Mouse (Mus musculus) ovary, postnatal 36 days (tissue): ENCODE results near the gene Umad1.

Source experiments
- DNase-seq: peaks from one replicate; pipeline ENCODE4 v3.0.0; 2022; ENCODE audit warnings: low spot score, mixed read lengths

Umad1 gene

DNA sequence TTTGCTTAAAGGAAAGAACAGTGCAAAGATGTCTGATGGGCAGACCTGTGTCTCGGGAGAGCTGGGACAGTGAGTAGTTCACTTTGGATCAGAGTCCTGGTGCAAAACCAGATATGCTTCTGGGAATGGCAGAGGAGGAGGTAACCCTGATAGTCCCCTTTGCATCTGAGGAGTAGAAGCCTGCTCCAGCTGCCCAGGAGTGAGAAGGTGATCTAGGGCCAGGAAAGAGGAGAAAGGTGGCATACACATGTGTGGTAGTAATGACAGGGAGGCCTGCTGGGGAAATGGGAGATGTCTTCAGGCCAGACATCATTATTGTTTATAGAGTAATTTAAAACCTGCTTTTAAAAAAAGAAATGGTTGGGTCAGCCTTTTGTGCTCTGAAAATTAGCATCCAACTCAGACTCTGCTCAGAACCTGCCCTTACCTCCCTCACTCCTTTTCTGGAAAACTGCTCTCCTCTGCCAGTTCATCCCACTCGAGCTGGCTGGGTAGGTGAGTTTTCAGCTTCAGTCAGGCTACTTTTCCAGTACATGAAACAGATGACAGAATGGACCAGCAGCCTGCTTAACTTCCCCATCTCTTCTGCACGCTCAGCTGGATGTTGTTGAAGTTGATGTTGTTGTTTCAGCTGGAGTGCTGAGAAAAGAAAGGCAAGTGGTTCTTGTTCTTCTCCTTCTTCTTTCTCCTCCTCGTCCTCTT is 160.5 kb downstream of the Umad1 start:
- DNase-seq = no peak

GRCm38 (mm10) chr6:8420187-8420503 is 161.1 kb downstream of the Umad1 start:
- DNase-seq = no peak

DNA sequence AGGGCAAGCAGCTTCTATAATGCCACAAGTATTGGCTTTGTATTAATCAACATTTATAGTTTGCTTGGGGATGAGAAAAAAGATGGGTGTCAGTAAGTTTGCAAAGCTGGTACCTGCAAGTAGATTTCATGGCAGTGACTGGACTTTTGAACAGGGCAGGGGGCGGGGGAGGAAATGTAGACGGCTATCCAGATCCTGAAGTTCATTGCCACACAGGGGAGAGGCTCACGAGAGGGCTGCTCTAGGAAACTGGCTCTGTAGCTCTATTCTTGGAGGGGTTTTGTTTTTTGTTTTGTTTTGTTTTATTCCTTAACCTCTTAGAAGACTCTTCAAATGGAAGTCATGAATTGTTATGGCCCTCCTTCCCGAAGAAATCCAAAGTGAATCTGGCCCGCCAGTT is 162.3 kb downstream of the Umad1 start:
- no peak for DNase-seq

- no peak for DNase-seq
Observed at GRCm38 (mm10) chr6:8421959-8422581, 163.0 kb downstream of the Umad1 start.

DNA sequence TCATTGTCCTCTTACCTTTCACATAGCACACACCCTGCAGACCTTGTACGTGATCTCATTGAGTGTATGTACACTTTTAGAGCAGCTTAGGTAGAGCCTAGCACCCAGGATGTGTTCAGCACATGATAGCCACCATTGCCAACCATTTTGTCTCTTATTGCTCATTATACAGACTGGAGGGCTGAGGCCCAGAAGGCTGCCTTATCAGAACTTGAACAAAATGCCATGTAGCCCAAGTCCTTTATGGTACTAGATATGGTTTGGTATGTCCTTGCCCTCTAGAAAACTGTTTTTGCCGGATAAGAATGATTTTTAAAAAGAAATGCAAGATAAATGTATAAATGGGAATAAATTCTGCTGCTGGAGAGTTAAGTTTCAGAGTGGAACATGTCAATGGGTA is 164.1 kb downstream of the Umad1 start:
- no peak for DNase-seq

- DNase-seq = no peak
Observed at GRCm38 (mm10) chr6:8427692-8428091, 168.6 kb downstream of the Umad1 start.

DNA sequence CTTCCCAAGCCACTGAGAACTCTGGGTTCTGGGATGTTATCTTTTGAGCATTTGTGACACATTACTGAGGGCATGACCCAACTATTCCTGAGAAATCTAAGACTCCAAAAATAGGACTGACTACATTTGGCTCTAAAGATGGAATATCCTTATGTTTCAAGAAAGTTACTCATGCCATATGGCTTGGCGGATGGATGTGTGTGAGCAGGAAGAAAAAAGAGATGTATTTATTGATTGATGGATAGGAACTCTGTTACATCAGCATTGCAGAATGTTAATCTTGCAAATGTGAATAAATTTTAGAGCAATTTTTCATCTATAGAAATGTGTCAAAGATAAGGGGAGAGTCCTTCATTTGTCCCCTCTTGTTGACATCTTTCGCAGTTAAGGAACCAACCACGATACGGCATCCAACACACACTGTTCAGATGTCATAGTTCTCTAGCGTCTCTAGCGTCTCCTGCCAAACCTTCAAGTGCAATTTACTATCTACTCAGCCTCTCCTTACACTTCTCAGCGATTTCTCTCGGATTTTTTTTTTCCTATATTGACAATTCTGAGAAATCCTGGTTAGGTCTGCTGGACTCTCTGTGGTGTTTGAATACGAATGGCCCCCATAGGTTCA is 171.6 kb downstream of the Umad1 start:
- no peak for DNase-seq

- no peak for DNase-seq
Observed at GRCm38 (mm10) chr6:8433179-8433578, 174.1 kb downstream of the Umad1 start.

DNA sequence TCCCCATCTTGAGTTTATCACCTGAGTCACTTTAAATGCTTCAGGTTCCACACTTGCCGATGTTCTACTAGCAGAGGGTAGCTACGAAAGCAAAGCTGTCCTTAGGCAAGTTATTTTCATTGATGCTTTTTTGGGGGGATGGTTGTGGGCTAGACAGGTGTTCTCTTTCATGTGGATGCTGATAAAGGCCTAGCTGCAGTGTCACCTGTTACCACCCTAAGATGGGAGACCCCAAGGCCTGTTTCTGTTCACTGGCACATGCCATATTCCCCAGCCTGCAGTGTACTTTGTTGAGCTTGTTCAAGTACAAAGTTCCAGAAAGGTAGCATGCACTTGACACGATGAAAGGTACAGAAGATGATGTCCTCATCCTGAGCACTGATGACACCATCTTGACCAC is 178.8 kb downstream of the Umad1 start:
- DNase-seq = no peak

DNA sequence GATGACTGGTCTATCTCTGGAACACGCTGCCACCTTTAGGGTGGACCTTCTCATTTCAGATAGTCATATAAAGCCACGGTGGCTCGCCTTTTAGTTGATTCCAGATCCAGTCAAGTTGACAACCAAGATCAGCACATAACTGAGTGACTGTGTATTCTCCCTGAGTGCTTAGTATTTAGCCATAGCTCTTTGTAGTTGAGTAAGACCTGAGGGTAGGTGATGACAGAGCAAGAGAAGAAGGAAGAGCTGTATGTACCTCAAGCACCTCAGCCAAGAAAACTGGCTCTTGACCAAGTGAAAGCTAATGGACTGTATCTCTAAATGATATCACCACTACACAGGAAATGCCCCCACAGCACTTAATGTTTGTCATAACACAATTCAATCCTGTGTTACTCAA is 182.7 kb downstream of the Umad1 start:
- DNase-seq = no peak

- DNase-seq = peak; percentile 7
Observed at GRCm38 (mm10) chr6:8446786-8447185, 187.7 kb downstream of the Umad1 start.

- no peak for DNase-seq
Observed at GRCm38 (mm10) chr6:8455599-8455998, 196.5 kb downstream of the Umad1 start.

- DNase-seq = no peak
Observed at GRCm38 (mm10) chr6:8458596-8458995, 199.5 kb downstream of the Umad1 start.

DNA sequence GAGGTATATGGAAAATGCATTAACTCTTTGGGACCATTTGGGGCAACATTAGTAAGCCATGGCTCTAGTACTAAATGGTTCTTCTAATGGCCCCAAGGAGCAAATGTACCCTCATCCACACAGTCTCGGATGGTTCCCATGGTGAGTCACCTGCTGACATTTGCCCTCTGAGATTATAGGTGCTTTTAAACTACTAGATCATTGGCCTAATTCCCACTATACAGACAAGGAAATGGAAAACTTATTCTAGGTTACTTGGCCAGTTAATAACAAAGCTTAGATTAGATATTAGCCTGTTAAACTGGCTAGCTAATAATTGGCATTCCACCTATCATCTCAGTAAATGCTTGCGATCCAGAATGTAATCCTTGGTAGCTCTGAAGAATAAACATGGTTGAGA is 203.4 kb downstream of the Umad1 start:
- no peak for DNase-seq

DNA sequence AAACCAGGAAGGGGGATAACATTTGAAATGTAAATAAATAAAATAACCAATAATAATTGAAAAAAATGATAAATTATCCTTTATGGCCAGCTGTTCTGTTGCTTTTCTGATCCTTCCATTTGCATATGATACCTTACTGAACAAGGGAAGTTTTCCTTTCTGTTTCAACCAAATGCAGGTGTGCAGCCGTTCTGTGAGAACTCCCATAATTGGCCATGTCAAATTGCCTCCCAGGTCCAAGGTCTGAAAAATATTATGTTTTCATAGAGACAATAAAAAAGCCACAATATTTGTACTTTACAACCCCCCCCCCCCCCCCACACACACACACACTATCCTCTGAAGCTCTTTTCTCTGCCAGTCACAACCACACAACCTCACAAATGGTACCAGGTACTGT is 206.3 kb downstream of the Umad1 start:
- no peak for DNase-seq

GRCm38 (mm10) chr6:8465985-8466384 is 206.9 kb downstream of the Umad1 start:
- no peak for DNase-seq

GRCm38 (mm10) chr6:8467667-8468337 is 208.7 kb downstream of the Umad1 start:
- no peak for DNase-seq

DNA sequence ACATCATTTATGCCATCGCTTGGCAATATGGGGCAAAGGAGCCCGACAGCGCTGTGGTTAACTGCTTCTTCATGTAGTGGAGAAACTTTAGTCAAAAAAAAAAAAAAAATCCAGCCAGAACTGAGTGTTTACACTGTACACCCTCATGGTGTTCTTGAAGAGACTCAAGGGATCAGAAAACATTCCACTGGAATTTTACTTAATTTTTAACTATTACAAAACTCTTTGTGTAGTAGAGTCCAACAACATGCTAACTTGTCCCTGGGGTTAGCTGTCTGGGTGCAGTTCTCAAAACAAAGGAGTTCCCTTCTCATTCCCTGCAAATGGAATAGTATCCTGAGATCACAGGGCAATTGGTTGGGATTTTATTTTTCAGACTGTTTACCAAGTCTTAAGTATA is 210.8 kb downstream of the Umad1 start:
- no peak for DNase-seq

DNA sequence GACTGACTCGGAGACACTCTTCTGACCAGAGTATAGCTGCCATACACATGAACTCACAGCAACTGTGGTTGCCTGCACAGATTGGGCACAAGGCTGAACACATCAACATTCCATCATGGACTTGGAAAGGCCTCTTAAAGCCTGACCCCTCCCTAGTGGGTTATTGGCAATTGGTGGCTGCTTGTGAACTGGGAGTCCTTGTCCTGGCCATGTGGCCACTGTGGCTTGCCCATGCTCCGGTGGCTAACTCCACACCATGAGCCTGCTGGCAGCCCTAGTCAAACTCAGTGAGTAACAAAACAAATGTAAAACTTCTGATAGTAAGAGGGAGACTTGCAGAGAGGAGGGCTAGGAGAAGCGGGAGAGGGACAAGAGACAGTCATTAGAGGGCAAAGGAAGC is 213.0 kb downstream of the Umad1 start:
- no peak for DNase-seq

DNA sequence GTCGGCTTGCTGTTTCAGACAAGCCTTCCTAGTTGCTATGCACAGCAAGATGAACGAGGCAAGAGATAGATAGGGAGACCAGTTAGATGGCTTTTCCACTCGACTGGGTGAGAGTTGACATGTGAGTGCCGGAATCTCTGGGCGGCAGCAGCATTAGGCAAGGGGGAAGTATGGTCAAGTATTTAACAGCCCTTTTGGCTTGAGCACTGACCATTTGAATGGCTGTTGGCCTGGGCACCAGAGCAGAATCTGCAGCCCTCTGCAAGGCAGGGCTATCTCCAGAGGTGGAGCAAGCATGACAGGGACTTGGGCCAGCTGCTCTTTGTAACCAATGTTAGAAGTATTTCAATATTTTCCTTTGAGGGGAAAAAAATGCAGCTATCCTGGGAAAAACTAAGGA is 213.8 kb downstream of the Umad1 start:
- DNase-seq = peak; percentile 11

GRCm38 (mm10) chr6:8473498-8473897 is 214.4 kb downstream of the Umad1 start:
- DNase-seq = no peak

DNA sequence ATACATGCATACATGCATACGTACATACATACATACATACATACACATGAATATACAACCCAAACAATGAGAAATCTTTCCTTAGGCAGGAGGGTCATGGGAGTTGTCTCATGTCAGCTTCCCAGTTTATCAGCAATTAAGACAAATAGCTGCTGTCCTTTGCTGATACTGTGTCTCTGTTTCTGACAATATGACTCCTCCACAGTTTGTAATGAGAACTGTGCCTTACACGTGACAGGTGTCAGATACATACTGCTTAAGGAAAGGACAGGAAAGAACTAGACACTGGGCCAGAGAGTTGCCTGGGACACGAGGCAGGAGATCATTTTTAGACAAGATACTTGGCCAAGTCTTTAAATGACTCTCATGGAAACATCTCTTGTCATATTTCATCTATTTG is 215.2 kb downstream of the Umad1 start:
- DNase-seq = no peak

DNA sequence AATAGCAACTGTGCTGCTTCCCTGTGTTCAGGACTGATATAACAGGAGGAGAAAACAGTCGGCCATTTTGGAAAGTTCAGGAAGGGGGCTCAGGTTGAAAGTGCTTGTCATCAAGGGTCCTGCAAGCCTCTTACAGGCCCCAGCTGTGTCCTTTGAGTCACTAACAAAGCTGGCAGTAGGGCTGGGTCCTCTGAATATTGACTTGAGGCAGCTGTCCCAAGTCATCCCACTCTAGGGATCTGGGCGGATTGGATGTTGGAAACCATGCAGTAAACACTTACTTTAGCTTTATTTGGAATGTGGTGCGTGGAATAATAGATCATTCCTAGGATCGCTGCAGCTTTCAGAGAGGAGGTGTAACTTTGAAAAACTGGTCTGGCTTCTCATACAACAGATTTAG is 215.7 kb downstream of the Umad1 start:
- no peak for DNase-seq
